Mouse (Mus musculus) G1E (cell line): ENCODE data around the gene Slbp.

ENCODE experiments used
- CTCF ChIP-seq: IDR thresholded peaks from 2 replicates; pipeline ENCODE4 v1.5.1; 2012; ENCODE audit warnings: low read depth, low read length, inconsistent platforms, mixed read lengths
- GATA1 ChIP-seq: IDR thresholded peaks from 2 replicates; pipeline ENCODE4 v1.6.1; 2012; ENCODE audit warnings: borderline replicate concordance, low read length, inconsistent platforms, mixed read lengths

GRCm38 (mm10) chr5:33588066-33588465 lies 64.3 kb downstream of the Slbp start:
- TF ChIP-seq CTCF: no peak
- TF ChIP-seq GATA1: no peak
